Mouse (Mus musculus) c-Kit-positive CD71-positive TER-119-positive erythroid progenitor cells, embryonic 14.5 days (primary cell): ENCODE results near the gene Fpgt.

Source experiments
- DNase-seq: peaks from one replicate; pipeline ENCODE4 v3.0.0-alpha.2; 2013; ENCODE audit warnings: low spot score

Gene Fpgt

DNA sequence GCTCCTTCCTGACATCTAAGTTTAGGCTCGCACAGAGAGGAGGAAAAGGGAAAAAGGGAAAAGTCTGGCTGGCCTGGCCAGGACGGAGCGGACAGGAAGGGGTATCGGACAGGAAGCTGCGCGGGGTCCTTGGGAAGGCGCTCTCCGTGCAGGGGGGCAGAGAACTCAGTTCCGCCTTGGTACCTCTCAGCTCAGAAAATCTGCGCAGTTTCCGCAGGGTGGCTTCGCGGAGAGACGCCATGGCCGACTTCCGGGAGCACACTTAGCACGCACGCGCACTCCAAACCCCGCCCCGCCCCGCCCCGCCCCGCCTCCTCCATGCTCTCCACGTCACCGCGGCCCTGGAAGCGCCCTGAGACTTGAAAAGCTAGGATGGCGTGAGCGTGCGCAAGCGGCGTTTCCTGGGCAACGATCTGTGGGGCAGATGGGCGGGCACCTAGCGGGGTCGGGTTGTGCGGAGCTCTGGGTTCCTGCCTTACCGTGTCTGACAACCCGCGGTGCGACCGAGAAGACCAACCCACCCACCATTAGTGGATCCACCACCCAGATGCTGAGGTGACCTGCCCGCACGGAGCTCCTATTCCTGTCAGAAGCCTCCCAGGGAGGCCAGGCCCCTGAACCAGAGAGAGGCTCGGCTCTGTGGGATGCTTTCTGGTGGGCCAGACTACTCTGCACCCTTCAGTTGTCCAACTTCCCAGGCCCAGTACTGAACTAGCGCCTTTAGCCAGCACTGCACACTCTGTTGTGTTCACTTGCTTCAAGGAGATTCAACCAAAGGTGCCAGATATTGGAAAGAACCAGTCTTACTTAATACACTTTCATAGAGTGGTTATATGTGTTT, at the start of gene Fpgt, which contains the start of gene Lrriq3:
Gene Fpgt (minus strand): TSS at position 288 of the 841 bp plus-strand sequence.
Gene Lrriq3 (plus strand): TSS at position 319 of the 841 bp plus-strand sequence.
- peak; percentile 72 for DNase-seq

DNA sequence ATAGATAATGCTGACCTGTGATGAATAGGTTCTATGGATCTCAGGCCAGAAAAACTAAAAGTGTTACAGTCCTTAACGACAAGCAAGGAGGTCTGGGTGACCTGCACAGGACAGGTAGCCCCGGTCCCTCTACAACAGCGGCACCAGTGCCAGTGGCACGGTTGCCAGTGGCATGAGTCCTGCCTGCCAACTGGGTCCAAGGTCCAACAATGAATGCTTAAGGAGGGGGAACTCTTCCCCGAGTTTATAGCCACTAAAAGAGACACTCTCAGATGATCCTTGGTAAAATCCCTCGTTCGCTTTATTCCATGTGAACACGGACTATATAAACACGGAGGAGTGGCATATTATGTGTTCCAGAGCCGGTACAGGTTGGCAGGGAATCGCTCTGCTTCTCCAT, 47.8 kb upstream of the Fpgt start:
- DNase-seq, result no peak

DNA sequence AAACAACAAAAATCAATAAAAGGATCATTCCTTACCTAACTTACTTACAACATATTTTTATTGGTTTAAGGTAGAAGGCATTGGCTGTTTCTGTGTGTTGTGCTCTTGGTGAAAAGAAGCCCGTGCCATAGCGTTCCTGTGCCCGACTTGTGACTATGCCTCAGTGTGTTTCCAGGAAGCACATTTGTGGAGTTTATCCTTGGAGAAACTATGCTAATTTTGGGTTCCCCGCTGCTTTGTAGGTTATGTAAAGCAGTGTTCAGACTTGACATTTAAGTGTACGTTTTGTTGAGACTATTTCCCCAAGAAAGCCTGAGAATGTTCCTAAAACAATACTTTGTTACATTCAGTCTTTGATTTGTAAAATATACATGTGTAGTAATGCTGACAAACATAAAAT, 44.5 kb upstream of the Fpgt start:
- no peak for DNase-seq

DNA sequence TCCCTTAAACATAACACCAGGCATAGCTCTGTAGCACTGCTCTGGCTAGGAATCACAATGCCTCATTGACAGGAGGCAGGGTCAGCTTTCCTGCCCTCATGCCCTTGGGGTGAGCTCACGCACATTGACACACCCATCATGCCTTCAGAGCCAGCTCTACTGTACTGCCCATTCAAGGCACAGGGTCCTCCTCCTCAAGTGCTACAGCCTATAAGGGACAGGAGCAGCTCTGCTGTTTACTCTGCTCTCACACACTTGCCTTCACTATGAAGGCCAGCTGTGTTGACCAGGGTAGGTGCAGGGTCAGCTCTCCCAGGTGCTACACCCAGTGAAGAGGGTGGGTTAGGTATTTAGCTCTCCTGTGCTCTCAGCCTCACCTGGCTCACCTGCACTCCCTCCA, 12.8 kb upstream of the Fpgt start:
- no peak for DNase-seq

DNA sequence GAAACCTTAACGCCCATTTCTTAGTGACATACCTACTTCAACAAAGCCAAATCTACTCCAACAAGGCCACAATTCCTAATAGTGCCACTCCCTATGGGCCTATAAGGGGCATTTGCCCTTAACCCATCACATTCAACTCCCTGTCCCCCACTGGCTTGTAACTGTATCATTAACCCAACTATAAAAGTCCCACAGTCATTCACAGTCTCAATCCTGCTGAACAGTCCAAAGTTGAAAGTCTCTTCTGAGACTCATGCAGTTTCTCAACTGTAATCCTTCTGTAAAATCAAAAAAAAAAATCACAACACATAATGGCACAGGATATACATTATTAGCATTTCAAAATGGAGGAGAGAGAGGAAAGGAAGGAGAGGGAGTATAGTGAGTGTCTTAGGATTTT, 6.1 kb upstream of the Fpgt start:
- no peak for DNase-seq

DNA sequence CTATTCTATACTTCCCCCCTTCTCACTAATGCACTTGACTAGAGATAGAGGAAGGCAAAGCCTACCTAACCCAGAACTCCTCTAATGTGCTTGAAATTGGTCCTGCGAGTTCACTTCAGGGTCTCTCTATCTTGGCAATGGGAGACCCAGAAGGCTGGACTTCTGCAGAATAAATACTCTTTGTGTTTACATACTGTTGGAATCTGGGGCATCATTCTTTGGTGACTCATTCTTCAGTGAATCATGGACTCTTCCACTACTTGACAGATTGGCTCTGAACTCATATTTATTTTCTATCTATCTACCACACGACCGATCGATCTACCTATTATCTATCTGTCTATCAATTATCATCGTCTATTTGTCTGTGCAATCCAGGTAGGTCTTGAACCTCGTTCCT, 1.1 kb downstream of the Fpgt start:
- no peak for DNase-seq

DNA sequence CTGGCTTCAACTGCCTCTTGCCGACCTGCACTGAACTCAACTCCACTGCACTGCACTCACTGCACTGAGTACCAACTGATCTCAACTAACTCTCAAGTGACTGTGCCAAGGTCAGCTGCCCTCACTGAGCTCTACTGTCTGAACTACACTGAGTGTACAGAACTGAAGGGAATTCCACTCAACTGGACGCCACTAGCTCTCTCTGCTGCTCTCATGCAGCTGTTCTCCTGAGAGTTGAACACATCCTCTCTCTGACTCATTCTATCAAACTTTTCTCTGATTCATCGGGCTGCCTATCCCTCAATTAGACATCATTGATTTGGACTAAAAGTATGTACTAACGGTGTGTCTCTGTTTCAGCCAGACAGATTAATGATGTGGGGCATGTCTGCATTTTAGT, 15.3 kb downstream of the Fpgt start:
- no peak for DNase-seq

DNA sequence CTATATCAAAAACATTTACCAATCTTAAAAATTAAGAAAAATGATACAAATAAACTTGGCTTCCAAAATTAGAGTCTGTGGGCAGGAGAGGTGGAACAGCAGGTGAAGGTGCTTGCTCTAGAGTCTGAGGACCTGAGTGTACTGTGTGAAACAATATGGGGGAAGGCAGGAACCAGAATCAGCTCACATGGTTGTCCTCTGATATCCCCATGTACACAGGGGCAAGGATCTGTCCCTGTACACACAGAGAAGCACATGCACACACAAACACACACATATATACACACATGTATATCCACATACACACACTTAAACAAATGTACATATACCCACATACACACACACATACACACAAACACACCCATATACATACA, 33.8 kb downstream of the Fpgt start:
- no peak for DNase-seq

DNA sequence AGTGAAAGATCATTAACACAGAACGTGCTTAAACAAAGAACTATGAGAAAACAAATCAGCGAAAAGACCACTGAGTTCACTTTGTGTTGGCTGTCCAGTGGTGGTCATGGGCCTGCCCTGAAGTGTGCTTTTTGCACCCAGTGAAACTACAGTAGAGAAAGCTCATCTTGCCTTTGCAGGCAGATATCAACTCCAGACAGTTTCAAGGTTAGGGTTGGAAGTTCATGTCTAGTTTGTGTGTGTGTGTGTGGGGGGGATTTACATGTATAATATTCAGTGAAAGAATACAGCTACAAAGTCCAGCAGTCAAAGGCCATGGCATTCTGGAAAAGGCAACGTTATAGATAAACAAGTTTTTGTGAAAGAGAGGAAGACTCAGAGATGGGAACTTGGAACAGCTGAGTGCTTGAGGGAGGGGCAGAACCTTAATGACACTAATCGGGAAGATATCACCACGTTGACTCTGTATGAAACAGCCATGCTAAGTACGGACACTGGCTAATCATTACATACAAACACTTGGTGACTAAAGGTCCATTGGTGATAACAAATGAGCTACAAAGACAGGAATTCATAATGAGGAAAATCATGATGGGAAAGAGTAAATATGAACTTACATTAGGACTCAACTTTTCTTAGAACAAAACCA, 34.3 kb downstream of the Fpgt start:
- DNase-seq, result no peak

DNA sequence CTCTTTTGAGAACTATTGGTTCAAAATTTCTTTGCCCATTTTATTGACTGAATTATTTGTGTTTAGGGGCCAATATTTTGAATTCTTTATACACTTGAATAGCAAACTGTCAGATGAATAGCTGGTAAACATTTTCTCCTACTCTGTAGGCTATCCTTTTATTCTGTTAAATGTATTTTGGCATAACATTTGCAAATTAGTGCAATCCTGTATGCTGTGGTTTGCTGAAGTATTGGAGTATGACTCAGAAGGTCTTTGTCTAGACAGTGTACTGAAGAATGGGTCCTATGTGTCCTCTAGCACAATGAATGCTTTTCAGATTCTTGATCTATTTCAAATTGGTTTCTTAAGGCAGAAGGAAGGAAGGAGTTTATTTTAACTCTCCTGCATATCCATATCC, 35.6 kb downstream of the Fpgt start:
- DNase-seq, result no peak

DNA sequence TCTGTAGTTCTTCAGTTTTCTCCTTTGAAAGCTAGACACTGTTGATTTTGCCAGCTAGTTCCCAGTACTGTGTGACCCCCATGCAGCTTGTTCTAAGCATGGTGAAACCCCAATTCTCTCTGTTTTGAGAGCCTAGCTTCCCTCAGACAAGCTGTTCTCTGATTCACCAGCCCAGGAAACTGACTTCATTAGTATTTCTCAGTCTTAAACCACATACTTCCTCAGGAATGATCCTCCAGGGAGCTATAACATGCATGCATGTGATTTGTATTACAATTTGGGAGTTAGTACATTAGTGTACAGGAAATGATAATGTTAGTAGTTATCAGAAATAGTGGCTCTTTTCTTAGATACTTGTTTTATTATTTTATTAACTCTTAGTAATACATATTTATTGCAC, 36.6 kb downstream of the Fpgt start:
- no peak for DNase-seq

DNA sequence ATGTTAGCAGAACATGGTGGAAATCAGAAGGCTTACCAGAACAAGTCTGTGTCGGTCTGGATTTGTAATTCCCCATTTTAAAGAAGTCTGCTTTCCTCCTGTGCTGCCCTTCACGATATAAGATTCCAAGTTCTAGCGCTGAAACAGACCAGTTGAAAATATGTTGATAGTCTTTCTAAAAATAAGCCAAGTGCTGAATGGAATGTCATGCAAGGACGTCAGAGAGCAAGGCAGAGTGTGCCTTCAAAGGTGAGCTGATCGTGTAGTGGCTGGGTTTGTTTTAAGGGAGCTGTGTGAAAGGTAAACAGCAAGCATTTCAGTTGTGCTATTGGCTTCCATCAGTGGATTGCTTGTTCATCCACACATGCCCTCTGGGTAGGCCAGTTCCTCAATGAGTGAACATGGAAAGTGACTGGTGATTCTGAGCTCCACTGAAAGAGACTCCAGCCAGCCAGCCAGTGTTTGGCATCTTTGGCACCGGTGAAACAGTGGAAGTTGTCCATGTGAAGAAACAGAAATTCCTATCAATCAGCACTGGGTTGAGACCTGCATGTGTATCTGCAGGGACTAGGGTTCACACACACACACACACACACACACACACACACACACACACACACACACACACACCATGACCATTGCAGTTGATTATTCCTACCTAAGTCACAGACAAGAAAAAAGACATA, 37.8 kb downstream of the Fpgt start, which contains the start of gene Tnni3k:
Gene Tnni3k (minus strand): TSS at position 177 of the 686 bp plus-strand sequence.
- no peak for DNase-seq

DNA sequence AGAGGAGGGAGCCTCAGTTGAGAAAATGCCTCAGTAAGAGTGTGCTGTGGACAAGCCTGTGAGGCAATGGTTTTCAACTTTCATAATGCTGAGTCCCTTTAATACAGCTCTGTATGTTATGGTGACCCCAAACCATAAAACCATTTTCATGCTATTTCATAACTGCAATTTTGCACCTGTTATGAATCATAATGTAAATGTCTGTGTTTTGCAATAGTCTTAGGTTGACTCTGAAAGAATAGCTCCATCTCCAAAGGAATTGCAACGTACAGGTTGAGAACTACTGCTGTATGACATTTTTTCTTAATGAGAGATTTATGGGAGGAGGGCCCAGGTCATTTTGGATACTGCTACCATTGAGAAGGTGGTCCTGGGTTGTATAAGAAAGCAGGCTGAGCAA, 40.0 kb downstream of the Fpgt start:
- DNase-seq, result no peak

DNA sequence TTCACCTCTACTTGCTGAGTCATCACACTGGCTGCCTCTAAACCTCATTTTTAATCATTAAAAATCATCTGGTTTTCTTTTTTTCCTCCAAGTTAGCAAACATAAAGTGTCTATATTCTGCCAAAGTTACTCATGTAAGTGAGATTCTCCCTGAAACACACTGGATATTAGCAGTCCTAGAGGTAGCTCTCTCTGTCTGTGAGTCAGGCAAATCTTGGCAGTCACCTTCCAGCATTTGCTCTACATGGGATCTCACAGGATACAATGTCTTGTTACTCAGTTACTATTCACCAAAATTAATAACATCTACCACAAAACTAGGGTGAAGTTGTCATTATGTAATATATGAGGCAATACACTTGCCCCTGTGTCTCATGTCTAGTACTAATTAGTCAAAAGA, 41.2 kb downstream of the Fpgt start:
- DNase-seq, result no peak

DNA sequence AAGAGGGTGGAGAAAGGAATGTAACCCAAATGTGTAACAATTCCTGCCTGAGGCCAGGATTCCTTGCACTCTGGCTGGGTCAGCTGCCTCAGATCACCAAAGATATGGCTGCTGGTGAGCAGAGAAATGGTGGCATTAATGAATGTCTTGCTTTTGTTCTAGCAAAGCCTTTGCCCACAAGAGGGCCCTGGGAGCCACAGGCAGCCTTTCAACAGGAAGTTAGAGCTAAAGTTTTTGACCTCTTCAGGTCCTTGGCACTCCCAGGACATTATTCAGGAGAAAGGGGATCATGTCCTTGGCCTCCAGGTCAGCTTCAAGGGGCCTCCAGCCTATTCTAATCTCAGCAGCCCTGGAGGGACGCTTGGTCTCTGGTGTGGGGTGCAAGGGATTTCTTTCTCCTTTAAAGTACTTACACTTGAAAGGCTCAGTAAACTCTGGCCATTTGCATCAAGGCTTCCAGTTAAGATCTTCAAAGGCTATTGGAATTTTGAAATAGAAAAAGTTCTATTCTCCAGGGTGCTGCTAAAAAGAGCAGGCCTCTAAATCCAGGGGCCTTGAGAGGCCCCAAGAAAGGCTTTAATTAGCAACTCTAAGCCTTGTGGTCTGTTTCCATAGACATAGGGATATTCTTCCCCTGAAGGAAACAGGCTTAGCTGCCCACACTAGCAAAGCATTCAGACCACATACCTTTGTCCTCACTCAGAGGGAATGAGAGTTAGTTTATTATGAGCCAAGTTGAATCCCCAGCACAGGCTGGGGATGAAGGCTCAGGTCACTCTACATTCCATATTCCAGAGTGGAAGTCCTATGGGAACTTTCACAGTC, 54.0 kb downstream of the Fpgt start:
- DNase-seq, result no peak
